Mouse (Mus musculus) CH12.LX (cell line): ENCODE data around the gene Alkbh6. TPM values are rescaled to one million over a fixed set of nuclear protein-coding genes. Genes with fewer than 3 reads are reported as not detected.

Source experiments
- DNase-seq: peaks from one replicate; pipeline ENCODE4 v3.0.0-alpha.2; 2013; ENCODE audit errors: extremely low read depth
- H3K27ac ChIP-seq: 2 replicates; pipeline ENCODE4 v1.5.1; 2012; ENCODE audit warnings: low read depth, mild to moderate bottlenecking, control low read depth, moderate library complexity; ENCODE audit not compliant: insufficient read depth
- H3K27me3 ChIP-seq: replicated peaks from 2 replicates; pipeline ENCODE3; 2012; ENCODE audit warnings: inconsistent platforms
- H3K36me3 ChIP-seq, 2 experiments: replicated peaks in 1 of 2; 2 replicates each; pipeline versions ENCODE3 to v1.6.1; 2012; ENCODE audit warnings: inconsistent platforms in 1 of 2, low read length in 1 of 2, mild to moderate bottlenecking in 1 of 2, mixed read lengths in 1 of 2, moderate library complexity in 1 of 2; ENCODE audit not compliant: control insufficient read depth in 1 of 2, insufficient read depth in 1 of 2
- H3K4me1 ChIP-seq, 2 experiments: 2 replicates each; pipeline ENCODE4 v1.6.1; 2012; ENCODE audit warnings: inconsistent platforms in 1 of 2, moderate library complexity in 1 of 2; ENCODE audit not compliant: insufficient read depth in 2 of 2, control insufficient read depth in 1 of 2
- H3K4me2 ChIP-seq: 2 replicates; pipeline ENCODE4 v1.6.1; 2012; ENCODE audit warnings: low read depth, mild to moderate bottlenecking, control low read depth; ENCODE audit not compliant: poor library complexity, insufficient read depth, severe bottlenecking
- H3K4me3 ChIP-seq, 3 experiments: fragments of 150-350 bp in 1 of 3; sonication (generic) in 1 of 3; replicated peaks in 1 of 3; 2 replicates each; pipeline versions ENCODE3 to v1.5.1; 2011 to 2012; ENCODE audit warnings: low read depth in 2 of 3, low read length in 2 of 3, mild to moderate bottlenecking in 2 of 3, moderate library complexity in 2 of 3, control low read depth in 1 of 3, improper control_type of control experiment in 1 of 3, inconsistent platforms in 1 of 3, mixed read lengths in 1 of 3; ENCODE audit not compliant: poor library complexity in 1 of 3
- H3K79me2 ChIP-seq: replicated peaks from 2 replicates; pipeline ENCODE4 v1.6.1; 2012; ENCODE audit warnings: mild to moderate bottlenecking, moderate library complexity; ENCODE audit not compliant: control insufficient read depth, poor library complexity, insufficient read depth, severe bottlenecking; ENCODE audit errors: extremely low read depth
- H3K9ac ChIP-seq: 2 replicates; pipeline ENCODE4 v1.6.1; 2012; ENCODE audit warnings: low read depth, mild to moderate bottlenecking, control low read depth, moderate library complexity; ENCODE audit not compliant: insufficient read depth
- H3K9me3 ChIP-seq: replicated peaks from 2 replicates; pipeline ENCODE3; 2012; ENCODE audit warnings: low read length, inconsistent platforms, mixed read lengths
- BHLHE40 ChIP-seq: IDR thresholded peaks from 2 replicates; pipeline ENCODE4 v1.6.1; 2011; ENCODE audit warnings: mild to moderate bottlenecking, low read depth, low read length, improper control_type of control experiment
- CHD1 ChIP-seq: IDR thresholded peaks from 2 replicates; pipeline ENCODE4 v1.6.1; 2012; ENCODE audit warnings: low read depth, low read length, improper control_type of control experiment, inconsistent platforms
- CHD2 ChIP-seq: IDR thresholded peaks from 2 replicates; pipeline ENCODE4 v1.6.1; 2011; ENCODE audit warnings: low read length, improper control_type of control experiment
- CTCF ChIP-seq, 2 experiments: IDR thresholded peaks in 1 of 2; conservative IDR thresholded peaks in 1 of 2; 2 replicates each; pipeline ENCODE4 v1.5.1; 2011 to 2012; ENCODE audit warnings: low read depth in 2 of 2, low read length in 2 of 2, improper control_type of control experiment in 1 of 2, inconsistent platforms in 1 of 2, mild to moderate bottlenecking in 1 of 2, moderate library complexity in 1 of 2
- E2F4 ChIP-seq: IDR thresholded peaks from 2 replicates; pipeline ENCODE4 v1.6.1; 2011; ENCODE audit warnings: low read depth, low read length, improper control_type of control experiment; ENCODE audit not compliant: insufficient replicate concordance
- ELF1 ChIP-seq: IDR thresholded peaks from 2 replicates; pipeline ENCODE4 v1.6.1; 2014; ENCODE audit warnings: low read depth, mild to moderate bottlenecking, inconsistent platforms, low read length, improper control_type of control experiment
- EP300 ChIP-seq: IDR thresholded peaks from 2 replicates; pipeline ENCODE4 v1.6.1; 2011; ENCODE audit warnings: low read length, improper control_type of control experiment
- ETS1 ChIP-seq: conservative IDR thresholded peaks from 2 replicates; pipeline ENCODE4 v1.6.1; 2012; ENCODE audit warnings: low read depth, mild to moderate bottlenecking, inconsistent platforms, low read length, improper control_type of control experiment, moderate library complexity
- GABPA ChIP-seq: IDR thresholded peaks from 2 replicates; pipeline ENCODE4 v1.6.1; 2012; ENCODE audit warnings: low read depth, low read length, improper control_type of control experiment, inconsistent platforms; ENCODE audit not compliant: insufficient replicate concordance
- HCFC1 ChIP-seq: IDR thresholded peaks from 2 replicates; pipeline ENCODE4 v1.6.1; 2012; ENCODE audit warnings: low read depth, mild to moderate bottlenecking, inconsistent platforms, low read length, improper control_type of control experiment
- IRF4 ChIP-seq: IDR thresholded peaks from 2 replicates; pipeline ENCODE4 v1.6.1; 2014; ENCODE audit warnings: low read depth, mild to moderate bottlenecking, inconsistent platforms, low read length, improper control_type of control experiment
- JUN ChIP-seq: IDR thresholded peaks from 2 replicates; pipeline ENCODE4 v1.6.1; 2011; ENCODE audit warnings: low read depth, mild to moderate bottlenecking, low read length, improper control_type of control experiment, moderate library complexity; ENCODE audit not compliant: insufficient read depth
- JUND ChIP-seq: conservative IDR thresholded peaks from 2 replicates; pipeline ENCODE4 v1.6.1; 2011; ENCODE audit warnings: low read depth, low read length, improper control_type of control experiment
- KAT2A ChIP-seq: IDR thresholded peaks from 2 replicates; pipeline ENCODE4 v1.6.1; 2012; ENCODE audit warnings: low read length, improper control_type of control experiment, inconsistent platforms; ENCODE audit not compliant: insufficient replicate concordance
- MAFK ChIP-seq: IDR thresholded peaks from 2 replicates; pipeline ENCODE4 v1.6.1; 2011; ENCODE audit warnings: low read length, improper control_type of control experiment; ENCODE audit not compliant: insufficient replicate concordance
- MAX ChIP-seq: IDR thresholded peaks from 2 replicates; pipeline ENCODE4 v1.6.1; 2011; ENCODE audit warnings: low read length, improper control_type of control experiment
- MAZ ChIP-seq: IDR thresholded peaks from 2 replicates; pipeline ENCODE4 v1.6.1; 2012; ENCODE audit warnings: low read depth, mild to moderate bottlenecking, inconsistent platforms, low read length, improper control_type of control experiment, moderate library complexity
- MEF2A ChIP-seq: IDR thresholded peaks from 2 replicates; pipeline ENCODE4 v1.6.1; 2014; ENCODE audit warnings: low read depth, mild to moderate bottlenecking, inconsistent platforms, low read length, improper control_type of control experiment, borderline replicate concordance
- MXI1 ChIP-seq: IDR thresholded peaks from 2 replicates; pipeline ENCODE4 v1.6.1; 2011; ENCODE audit warnings: mild to moderate bottlenecking, low read depth, low read length, improper control_type of control experiment
- MYC ChIP-seq: IDR thresholded peaks from 2 replicates; pipeline ENCODE4 v1.6.1; 2011; ENCODE audit warnings: low read depth, mild to moderate bottlenecking, improper control_type of control experiment, low read length
- NELFE ChIP-seq: IDR thresholded peaks from 2 replicates; pipeline ENCODE4 v1.6.1; 2011; ENCODE audit warnings: low read depth, low read length, improper control_type of control experiment
- NRF1 ChIP-seq: IDR thresholded peaks from 2 replicates; pipeline ENCODE4 v1.6.1; 2014; ENCODE audit warnings: low read depth, mild to moderate bottlenecking, inconsistent platforms, low read length, improper control_type of control experiment, moderate library complexity
- PAX5 ChIP-seq: IDR thresholded peaks from 2 replicates; pipeline ENCODE4 v1.6.1; 2012; ENCODE audit warnings: low read length, inconsistent platforms, mixed read lengths
- POLR2A ChIP-seq: IDR thresholded peaks from 2 replicates; pipeline ENCODE4 v1.6.1; 2011; ENCODE audit warnings: low read depth, mild to moderate bottlenecking, improper control_type of control experiment, low read length
- POLR2AphosphoS2 ChIP-seq: IDR thresholded peaks from 2 replicates; pipeline ENCODE4 v1.6.1; 2011; ENCODE audit warnings: low read depth, low read length, improper control_type of control experiment
- RAD21 ChIP-seq: IDR thresholded peaks from 2 replicates; pipeline ENCODE4 v1.6.1; 2011; ENCODE audit warnings: low read depth, mild to moderate bottlenecking, low read length, improper control_type of control experiment, moderate library complexity
- RCOR1 ChIP-seq: conservative IDR thresholded peaks from 2 replicates; pipeline ENCODE4 v1.6.1; 2012; ENCODE audit warnings: low read depth, mild to moderate bottlenecking, inconsistent platforms, low read length, improper control_type of control experiment
- SIN3A ChIP-seq: IDR thresholded peaks from 2 replicates; pipeline ENCODE4 v1.6.1; 2012; ENCODE audit warnings: low read length, improper control_type of control experiment, inconsistent platforms
- SMC3 ChIP-seq: IDR thresholded peaks from 2 replicates; pipeline ENCODE4 v1.6.1; 2011; ENCODE audit warnings: low read depth, low read length, improper control_type of control experiment
- TBP ChIP-seq: conservative IDR thresholded peaks from 2 replicates; pipeline ENCODE4 v1.6.1; 2011; ENCODE audit warnings: low read depth, low read length, improper control_type of control experiment
- TCF12 ChIP-seq: IDR thresholded peaks from 2 replicates; pipeline ENCODE4 v1.6.1; 2014; ENCODE audit warnings: low read depth, mild to moderate bottlenecking, inconsistent platforms, low read length, improper control_type of control experiment
- UBTF ChIP-seq: IDR thresholded peaks from 2 replicates; pipeline ENCODE4 v1.6.1; 2012; ENCODE audit warnings: low read depth, mild to moderate bottlenecking, inconsistent platforms, low read length, improper control_type of control experiment, moderate library complexity
- USF1 ChIP-seq: IDR thresholded peaks from 2 replicates; pipeline ENCODE4 v1.6.1; 2014; ENCODE audit warnings: low read depth, mild to moderate bottlenecking, inconsistent platforms, low read length, improper control_type of control experiment
- USF2 ChIP-seq: conservative IDR thresholded peaks from 2 replicates; pipeline ENCODE4 v1.6.1; 2011; ENCODE audit warnings: low read depth, low read length, improper control_type of control experiment
- ZC3H11A ChIP-seq: IDR thresholded peaks from 2 replicates; pipeline ENCODE4 v1.6.1; 2012; ENCODE audit warnings: low read depth, mild to moderate bottlenecking, inconsistent platforms, low read length, improper control_type of control experiment
- ZKSCAN1 ChIP-seq: IDR thresholded peaks from 2 replicates; pipeline ENCODE4 v1.6.1; 2012; ENCODE audit warnings: low read depth, inconsistent platforms, low read length, improper control_type of control experiment, borderline replicate concordance
- ZMIZ1 ChIP-seq: IDR thresholded peaks from 2 replicates; pipeline ENCODE4 v1.6.1; 2012; ENCODE audit warnings: low read depth, mild to moderate bottlenecking, inconsistent platforms, low read length, improper control_type of control experiment
- ZNF384 ChIP-seq: IDR thresholded peaks from 2 replicates; pipeline ENCODE4 v1.6.1; 2012; ENCODE audit warnings: low read depth, low read length, improper control_type of control experiment, inconsistent platforms
- dilution Hi-C: fragments of 300-500 bp; cut with MboI; formaldehyde crosslinking; loops from 2 replicates; pipeline ENCODE4 v1.14.3; 2020; ENCODE audit warnings: low sequenced_read_pairs; ENCODE audit not compliant: extremely low pct_unique_long_range_greater_than_20kb, extremely low pct_ligation_motif_present
- in situ Hi-C: fragments of 300-500 bp; cut with MboI; formaldehyde crosslinking; loops from 3 replicates; pipeline ENCODE4 v1.14.3; 2019; ENCODE audit warnings: low sequenced_read_pairs, low pct_ligation_motif_present, low pct_unique_long_range_greater_than_20kb, mixed read lengths
- polyA plus RNA-seq: library from polyadenylated mRNA; unstranded; fragments of >175 nt; gene quantifications from 2 replicates; pipeline ENCODE4 v1.2.1, GENCODE M21; 2012; ENCODE audit warnings: low read depth; ENCODE audit not compliant: insufficient read length
- total RNA-seq, 2 experiments: library from RNA; depleted of rRNA; stranded (reverse); fragments of 300-350 nt in 1 of 2; fragments of >200 nt in 1 of 2; gene quantifications; 2 replicates each; pipeline ENCODE4 v1.2.3; 2012 to 2014

Alkbh6 gene
- total RNA-seq (2012; rRNA removed) (33.9 and 35.7 TPM in 2 replicates), total RNA-seq (2014; rRNA removed) (28.8 and 31.7 TPM in 2 replicates), polyA plus RNA-seq (25.2 and 25.4 TPM in 2 replicates)

GRCm38 (mm10) chr7:30308076-30309005 is at the start of gene Alkbh6:
Alkbh6 (plus strand) TSS chr7:30308717.
- Histone ChIP-seq H3K9me3 (no peaks in the 10 kb centered on the region), H3K9ac (peak within 1 kb of the TSS; percentile 66), H3K36me3 (peaks cover 10 to 34% of the 10 kb centered on the region in 2 experiments), H3K4me3 (peak within 1 kb of the TSS; percentile 75 to 96 (median 85)), H3K27ac (peak within 1 kb of the TSS; percentile 34; the same call in 1 of the 2 replicates), H3K27me3 (peaks cover 11% of the 10 kb centered on the region)
- dilution Hi-C loops: no loop called here
- peak; percentile 98 for DNase-seq
- TF ChIP-seq BHLHE40 (no peak), ZNF384 (no peak), MAX (peak; percentile 71), MAZ (peak; percentile 70), MYC (peak; percentile 13; the same call in 1 of the 2 replicates), POLR2AphosphoS2 (peak; percentile 90; the same call in 1 of the 2 replicates), TBP (0 out of 2 replicates have a peak, but pooled peaks have one; percentile 45), MAFK (no peak), CHD1 (no peak), RCOR1 (no peak), PAX5 (no peak), SMC3 (no peak), JUN (no peak), POLR2A (peak; percentile 94), GABPA (no peak), CTCF (conservative IDR thresholded peaks at IDR 0.05 in 1 of 2, IDR thresholded peaks at IDR 0.05 in 1 of 2; ENCODE audit: low read depth in 2 of 2, low read length in 2 of 2) (no peak), JUND (no peak), EP300 (no peak), ZKSCAN1 (no peak), ELF1 (peak; percentile 92), UBTF (no peak), MEF2A (no peak), ZMIZ1 (peak; percentile 94), ZC3H11A (no peak), E2F4 (no peak), IRF4 (no peak), SIN3A (peak; percentile 93), RAD21 (no peak), HCFC1 (peak; percentile 78), NRF1 (peak; percentile 78), ETS1 (no peak), KAT2A (0 out of 2 replicates have a peak, but pooled peaks have one; percentile 30), CHD2 (peak; percentile 74), USF2 (no peak), MXI1 (peak; percentile 75), TCF12 (no peak; the same call in 1 of the 2 replicates), USF1 (no peak), NELFE (peak; percentile 93)
- TF ChIP-seq, all 38 proteins: peak for 15
- Histone ChIP-seq H3K4me2 (peak within 1 kb of the TSS; percentile 82), H3K79me2 (peaks cover 6% of the 10 kb centered on the region), H3K4me1 (peaks cover 11 to 29% of the 10 kb centered on the region in 2 experiments)
- in situ Hi-C loops: no loop called here
